Mouse (Mus musculus) frontal cortex, postnatal 25 days (tissue): ENCODE results near the gene Heg1.

Experiments used
- DNase-seq, 2 experiments: peaks; one replicate each; pipeline ENCODE4 v3.0.0; 2022; ENCODE audit warnings: low spot score in 2 of 2

Heg1 gene

GRCm38 (mm10) chr16:33705258-33705657 is 21.1 kb downstream of the Heg1 start:
- no peak for DNase-seq

DNA sequence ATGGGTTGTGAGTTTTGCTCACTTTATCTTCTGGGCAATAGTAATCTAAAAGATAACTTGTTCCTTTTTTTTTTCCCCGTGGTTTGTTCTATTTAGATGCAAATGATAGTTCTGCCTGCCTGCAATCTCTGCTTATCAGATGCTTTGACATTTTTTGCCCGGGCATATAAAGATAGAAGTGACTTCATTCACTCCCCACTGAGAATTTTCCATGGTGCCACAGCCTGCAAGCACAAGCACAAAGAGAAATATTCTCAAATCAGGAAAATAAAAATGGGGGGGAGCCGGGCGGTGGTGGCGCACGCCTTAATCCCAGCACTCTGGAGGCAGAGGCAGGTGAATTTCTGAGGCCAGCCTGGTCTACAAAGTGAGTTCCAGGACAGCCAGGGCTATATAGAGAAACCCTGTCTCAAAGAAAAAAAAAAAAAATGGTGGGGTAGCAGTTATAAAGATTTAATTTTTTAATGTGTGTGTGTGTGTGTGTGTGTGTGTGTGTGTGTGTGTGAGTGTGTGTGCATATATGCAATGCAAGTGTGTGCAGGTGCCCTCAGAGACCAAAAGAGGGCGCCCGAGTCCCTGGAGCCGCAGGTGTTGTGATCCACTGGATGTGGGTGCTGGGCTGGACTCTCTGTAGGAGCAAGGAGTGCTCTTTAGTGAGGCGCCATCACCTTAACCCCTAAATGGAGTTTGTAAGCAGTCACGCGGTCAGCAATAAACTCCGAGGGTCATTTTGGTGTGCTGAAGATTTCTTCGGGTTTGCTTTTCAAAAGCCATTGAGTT is 22.1 kb downstream of the Heg1 start:
- DNase-seq, result no peak

GRCm38 (mm10) chr16:33708031-33708430 is 23.9 kb downstream of the Heg1 start:
- DNase-seq, result no peak

DNA sequence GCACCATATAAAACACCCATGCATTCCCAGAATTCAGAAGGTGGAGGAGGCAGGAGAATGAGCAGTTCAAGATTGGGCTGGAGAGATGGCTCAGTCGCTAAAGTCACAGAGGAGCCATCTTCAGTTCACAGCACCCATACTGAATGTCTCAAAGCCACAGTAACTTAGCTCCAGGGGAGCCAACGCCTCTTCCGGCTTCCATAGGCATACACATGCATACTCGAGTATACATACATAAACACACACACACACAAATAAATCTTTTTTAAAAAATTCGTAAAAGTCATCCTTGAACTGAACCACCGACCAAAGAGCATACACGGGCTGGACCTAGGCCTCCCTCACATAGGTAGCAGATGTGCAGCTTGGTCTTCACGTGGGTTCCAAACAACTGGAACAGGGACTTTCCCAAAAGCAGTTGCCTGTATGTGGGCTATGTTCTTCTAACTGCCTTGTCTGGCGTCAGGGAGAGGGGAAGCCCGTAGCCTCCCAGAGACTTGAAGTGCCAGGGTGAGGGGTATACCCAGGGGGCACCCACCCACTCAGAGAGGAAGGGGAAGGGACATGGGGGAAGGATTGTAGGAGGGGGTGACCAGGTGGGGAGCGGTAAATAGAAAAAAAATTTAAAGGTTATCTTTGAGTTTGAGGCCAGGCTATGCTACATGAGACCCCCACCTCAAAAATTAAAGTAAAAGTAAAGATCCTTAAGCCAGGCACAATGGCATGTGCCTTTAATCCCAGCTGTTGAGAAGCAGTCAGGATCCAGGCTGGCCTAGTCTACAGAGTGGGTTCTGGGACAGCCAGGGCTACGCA is 24.6 kb downstream of the Heg1 start:
- DNase-seq, result no peak

- no peak for DNase-seq
Measured at GRCm38 (mm10) chr16:33714271-33714670, 30.1 kb downstream of the Heg1 start.

DNA sequence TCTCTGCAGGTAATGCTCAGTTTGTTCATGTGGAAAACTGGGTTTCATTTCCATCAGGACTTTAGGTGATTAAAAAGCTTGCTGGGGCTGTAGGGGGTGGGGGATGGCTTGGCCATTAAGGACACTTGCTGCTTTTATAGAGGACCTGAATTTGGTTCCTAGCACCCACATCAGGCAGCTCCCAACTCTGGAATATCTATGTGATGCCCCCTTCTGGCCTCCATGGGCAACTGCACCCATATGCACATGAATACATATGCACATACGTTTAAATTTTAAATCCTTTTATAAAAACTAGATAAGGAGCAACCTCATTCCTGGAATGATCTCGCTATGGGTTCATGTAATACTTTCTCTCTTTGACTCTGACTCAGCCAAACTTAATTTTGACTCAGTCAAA is 39.1 kb downstream of the Heg1 start:
- DNase-seq, result no peak

DNA sequence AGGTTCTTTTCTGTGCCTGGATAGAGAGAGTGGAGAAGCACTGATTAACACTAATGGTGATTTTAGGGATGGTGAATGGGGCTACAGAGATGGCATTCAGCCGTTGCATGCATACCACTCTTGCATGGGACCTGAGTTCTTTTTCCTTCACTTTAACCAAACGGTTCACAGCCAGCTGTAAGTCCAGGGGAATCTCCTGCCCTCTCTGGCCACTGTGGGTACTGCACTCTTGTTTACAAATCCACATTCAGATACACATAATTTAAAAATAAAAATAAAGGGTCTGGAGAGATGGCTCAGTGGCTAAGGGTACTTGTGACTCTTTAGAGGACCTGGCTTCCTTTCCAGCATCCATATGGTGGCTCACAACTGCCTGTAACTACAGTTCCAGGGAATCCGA is 39.8 kb downstream of the Heg1 start:
- no peak for DNase-seq

DNA sequence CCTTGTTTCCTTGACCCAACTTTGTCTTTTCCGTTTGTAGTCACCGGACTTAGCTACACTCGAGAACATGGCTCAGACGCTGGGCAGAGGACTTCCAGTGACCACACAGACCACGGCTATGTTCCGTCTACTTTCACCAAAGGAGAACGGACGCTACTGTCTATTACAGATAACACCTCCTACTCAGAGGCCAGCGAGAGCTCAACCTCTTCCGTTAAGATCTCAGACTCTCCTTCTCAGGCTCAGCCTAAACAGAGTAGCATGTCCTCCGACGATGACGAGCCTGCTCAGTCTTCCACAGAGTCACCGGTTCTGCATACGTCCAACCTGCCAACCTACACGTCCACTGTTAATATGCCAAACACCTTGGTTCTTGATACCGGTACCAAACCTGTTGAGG is 42.1 kb downstream of the Heg1 start:
- DNase-seq, result no peak

- DNase-seq, result no peak
Measured at GRCm38 (mm10) chr16:33726892-33727291, 42.7 kb downstream of the Heg1 start.

DNA sequence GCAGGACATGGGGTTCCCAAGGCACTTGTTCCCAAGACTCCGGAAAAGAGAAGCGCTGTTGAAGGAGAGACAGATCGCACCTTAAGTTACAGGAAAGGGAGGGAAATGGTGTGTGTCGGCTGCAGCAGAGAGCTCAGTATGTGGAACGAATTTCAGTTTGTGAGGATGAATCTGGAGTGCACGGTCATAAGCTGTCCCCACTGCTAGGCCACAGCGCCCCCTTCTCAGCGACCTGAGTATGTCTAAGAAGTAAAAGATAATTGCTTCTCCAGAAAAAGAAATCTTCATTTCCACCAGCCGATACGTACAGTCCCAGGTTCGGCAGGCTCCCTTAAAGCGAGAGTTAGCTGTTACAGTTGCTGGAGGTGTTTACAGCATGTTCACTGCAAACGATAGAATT is 44.3 kb downstream of the Heg1 start:
- DNase-seq, result no peak

GRCm38 (mm10) chr16:33731291-33731690 is 47.1 kb downstream of the Heg1 start:
- no peak for DNase-seq

- DNase-seq, result no peak
Measured at GRCm38 (mm10) chr16:33732237-33732749, 48.1 kb downstream of the Heg1 start.

- no peak for DNase-seq
Measured at GRCm38 (mm10) chr16:33732846-33733580, 48.8 kb downstream of the Heg1 start.

DNA sequence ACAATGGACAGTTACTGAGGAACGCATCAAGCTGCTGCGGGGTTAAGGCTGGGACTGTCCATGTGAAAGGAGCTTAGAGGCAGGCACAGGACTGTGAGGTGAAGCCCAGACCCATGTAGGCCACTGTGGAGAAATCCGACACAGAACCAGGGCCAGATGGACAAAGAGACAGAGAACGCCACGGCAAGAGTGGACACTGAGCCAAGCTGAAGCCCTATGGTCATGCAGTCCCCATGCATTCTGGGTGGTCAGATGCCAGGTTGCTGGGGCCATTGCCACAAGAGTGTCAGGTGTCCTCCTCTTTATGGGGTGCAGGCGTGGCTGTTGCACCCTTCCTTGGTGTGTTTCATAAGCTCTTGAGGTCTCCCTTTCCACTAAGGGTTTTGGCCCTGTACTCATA is 49.7 kb downstream of the Heg1 start:
- DNase-seq, result no peak

- DNase-seq, result no peak
Measured at GRCm38 (mm10) chr16:33734545-33734944, 50.4 kb downstream of the Heg1 start.

DNA sequence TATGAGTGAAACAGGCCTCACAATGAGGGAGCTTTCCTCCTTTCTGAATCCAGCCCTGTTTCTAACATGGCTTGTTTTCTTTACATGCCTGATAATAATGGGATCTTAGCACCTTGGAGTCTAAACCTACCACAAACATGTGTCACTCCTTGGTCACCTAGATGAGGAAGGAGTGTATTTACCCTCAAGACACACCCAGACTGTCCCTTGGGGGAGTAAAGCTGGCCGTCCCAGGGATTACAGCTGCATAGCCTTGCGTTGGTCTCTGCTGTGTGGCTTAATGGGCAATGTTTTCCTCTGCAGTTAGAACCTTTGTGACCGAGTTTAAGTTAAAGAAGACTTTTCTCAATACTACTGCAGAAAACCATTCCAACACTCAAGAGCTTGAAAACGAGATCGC is 51.1 kb downstream of the Heg1 start:
- DNase-seq, result no peak

DNA sequence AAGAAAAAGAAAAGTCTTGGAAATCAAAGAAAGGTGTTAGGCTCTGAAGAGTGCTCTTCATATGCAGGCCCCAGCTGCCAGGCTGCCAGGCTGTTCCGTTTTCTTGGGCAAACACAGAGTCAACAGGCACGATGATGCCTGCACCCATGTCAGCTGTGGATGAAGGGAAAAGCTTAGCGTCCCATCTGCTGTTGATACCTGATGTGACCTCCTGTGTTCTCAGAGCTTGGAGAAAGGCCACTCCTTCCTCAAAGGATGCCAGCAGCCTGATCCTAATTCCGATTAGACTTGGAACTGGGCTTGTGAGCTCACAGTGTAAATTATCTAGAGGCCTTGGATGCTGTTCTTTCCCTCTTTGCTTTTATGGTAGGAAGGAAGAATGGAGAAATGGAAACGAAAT is 51.6 kb downstream of the Heg1 start:
- DNase-seq, result no peak

GRCm38 (mm10) chr16:33736746-33737145 is 52.6 kb downstream of the Heg1 start:
- no peak for DNase-seq

GRCm38 (mm10) chr16:33738949-33739719 is 55.0 kb downstream of the Heg1 start:
- DNase-seq, result no peak

- DNase-seq, result peak in 1 of 2 experiments; percentile 57
Measured at GRCm38 (mm10) chr16:33739802-33740201, 55.6 kb downstream of the Heg1 start.

GRCm38 (mm10) chr16:33740416-33740815 is 56.2 kb downstream of the Heg1 start:
- no peak for DNase-seq
